Mouse (Mus musculus) cortical plate, adult 2 months (tissue): ENCODE results near the gene Nr2c2ap.

ENCODE experiments used
- CTCF ChIP-seq: fragments of 200-500 bp; IDR thresholded peaks from 2 replicates; pipeline ENCODE4 v1.5.1; 2011; ENCODE audit warnings: mild to moderate bottlenecking, control low read depth, low read length; ENCODE audit not compliant: insufficient read depth; ENCODE audit errors: extremely low read depth
- POLR2A ChIP-seq: fragments of 200-500 bp; IDR thresholded peaks from 2 replicates; pipeline ENCODE4 v1.6.1; 2011; ENCODE audit warnings: mild to moderate bottlenecking, low read length, control low read depth; ENCODE audit not compliant: insufficient read depth; ENCODE audit errors: extremely low read depth

- no peak for TF ChIP-seq CTCF
- no peak for TF ChIP-seq POLR2A
These were observed 31.9 kb upstream of the Nr2c2ap start for GRCm38 (mm10) chr8:70099276-70099675.
